In genomic region chr2:28513431-28514370, GRCm38 (mm10) we compare ENCODE assay signal across 8 mouse cellular contexts. TPM values are rescaled to one million over a fixed set of nuclear protein-coding genes. Genes with fewer than 3 reads are reported as not detected.
A peak's percentile ranks its signal among the peaks of the same experiment; 100 is the strongest.
DNase-seq lines count a peak whose midpoint lies in the region; ATAC-seq and TF ChIP-seq lines count a peak whose summit lies in the region.

No protein-coding gene starts in this region.

- no peaks in the 10 kb centered on the region for H3K79me2 ChIP-seq in myocyte (ENCODE audit: control insufficient read depth, insufficient read depth)

- peak overlapping the region; percentile 96 for H3K4me2 ChIP-seq in limb, embryonic 15.5 days
- H3K4me2 ChIP-seq in myocyte (ENCODE audit: low read depth), result peak overlapping the region; percentile 95

- peak overlapping the region; percentile 85 for H3K27ac ChIP-seq in heart, embryonic 10.5 days
- H3K27ac ChIP-seq in ES-E14 (ENCODE audit: insufficient read depth, low read depth, low read length, poor library complexity, severe bottlenecking), result peak overlapping the region; percentile 19
- H3K27ac ChIP-seq in limb, embryonic 15.5 days, result peak overlapping the region; percentile 81

- ATAC-seq in common myeloid progenitor, adult 5-6 weeks (replicated peaks; ENCODE audit: low read depth, poor library complexity, severe bottlenecking), result 0 out of 2 replicates have a peak, but pooled peaks have one; percentile 17
- ATAC-seq in limb, embryonic 15.5 days (ENCODE audit: insufficient number of reproducible peaks, low FRiP score, low TSS enrichment, low read depth), result 0 out of 2 replicates have a peak, but pooled peaks have one; percentile 27
- no peak for ATAC-seq in granulocyte monocyte progenitor cell, adult 5-6 weeks (replicated peaks; ENCODE audit: poor library complexity, severe bottlenecking)

- no peak for TF ChIP-seq POLR2A in myocyte (IDR thresholded peaks at IDR 0.05; ENCODE audit: insufficient read length, low read depth)

- peaks cover 39% of the 10 kb centered on the region for H3K27me3 ChIP-seq in heart, embryonic 10.5 days (ENCODE audit: insufficient read depth, poor library complexity, severe bottlenecking)
- H3K27me3 ChIP-seq in limb, embryonic 15.5 days, result peaks cover 5% of the 10 kb centered on the region; the same call in 1 of the 2 replicates
- peaks cover 14% of the 10 kb centered on the region for H3K27me3 ChIP-seq in myocyte (ENCODE audit: control insufficient read depth, insufficient read depth, insufficient read length)

- in situ Hi-C loops in ES-E14 (cut with MboI; ENCODE audit: low sequenced_read_pairs in 2 of 2, unreplicated experiment in 2 of 2), result no loop called here

- peak; percentile 81 for DNase-seq in heart, embryonic 10.5 days (ENCODE audit: low spot score)
- no peak for DNase-seq in heart, adult 9 months (ENCODE audit: low spot score in 2 of 2)
- DNase-seq in ES-E14 (ENCODE audit: low read depth, low spot score), result no peak
- DNase-seq in heart, postnatal 4 days, result peak; percentile 33

- H3ac ChIP-seq in myocyte (ENCODE audit: control insufficient read depth, insufficient read length), result peak overlapping the region; percentile 23

- peaks cover 20% of the 10 kb centered on the region for H3K4me1 ChIP-seq in heart, embryonic 10.5 days
- peaks cover 3 to 22% of the 10 kb centered on the region in 2 experiments for H3K4me1 ChIP-seq in ES-E14 (ENCODE audit: control insufficient read depth in 2 of 2, insufficient read depth in 2 of 2, low read length in 2 of 2, poor library complexity in 1 of 2)
- H3K4me1 ChIP-seq in limb, embryonic 15.5 days, result peaks cover 46% of the 10 kb centered on the region

- no peaks in the 10 kb centered on the region for H3K36me3 ChIP-seq in heart, embryonic 10.5 days
- H3K36me3 ChIP-seq in ES-E14 (ENCODE audit: control insufficient read depth, insufficient read depth, low read length, poor library complexity, severe bottlenecking), result peaks cover 3% of the 10 kb centered on the region; the same call in 1 of the 2 replicates
- peaks cover 7% of the 10 kb centered on the region; the same call in 1 of the 2 replicates for H3K36me3 ChIP-seq in limb, embryonic 15.5 days
- no peaks in the 10 kb centered on the region for H3K36me3 ChIP-seq in myocyte (ENCODE audit: control insufficient read depth, insufficient read depth)

- H3K9me3 ChIP-seq in heart, embryonic 10.5 days, result no peaks in the 10 kb centered on the region
- no peaks in the 10 kb centered on the region for H3K9me3 ChIP-seq in ES-E14 (ENCODE audit: control insufficient read depth, insufficient read depth, low read depth, low read length)
- no peaks in the 10 kb centered on the region for H3K9me3 ChIP-seq in limb, embryonic 15.5 days

- H3K4me3 ChIP-seq in heart, embryonic 10.5 days, result peak overlapping the region; percentile 75
- peak overlapping the region; percentile 66 to 73 for H3K4me3 ChIP-seq in ES-E14 (ENCODE audit: insufficient read depth in 1 of 2, low read depth in 1 of 2, low read length in 2 of 2, poor library complexity in 1 of 2, severe bottlenecking in 1 of 2)
- peak overlapping the region; percentile 80 for H3K4me3 ChIP-seq in limb, embryonic 15.5 days
- H3K4me3 ChIP-seq in myocyte, result peak overlapping the region; percentile 21

- WGBS in heart, embryonic 10.5 days, result 7% methylated on average over 47 of the region's 47 CpGs
- 4% methylated on average over 47 of the region's 47 CpGs for WGBS in limb, embryonic 15.5 days

- peak overlapping the region; percentile 81 for H3K9ac ChIP-seq in ES-E14 (ENCODE audit: insufficient read depth, low read depth, low read length, poor library complexity, severe bottlenecking)
- H3K9ac ChIP-seq in limb, embryonic 15.5 days, result peak overlapping the region; percentile 77

TF ChIP-seq in ES-E14, 5 proteins besides CTCF, POLR2A, EP300 and RAD21:
- TF ChIP-seq HCFC1 (IDR thresholded peaks at IDR 0.05; ENCODE audit: borderline replicate concordance, insufficient read depth, low read length), result 0 out of 2 replicates have a peak, but pooled peaks have one; percentile 7
- TF ChIP-seq ZC3H11A (IDR thresholded peaks at IDR 0.05; ENCODE audit: borderline replicate concordance, low read depth, low read length), result no peak
- no peak for TF ChIP-seq CHD2 (IDR thresholded peaks at IDR 0.05; ENCODE audit: low read depth, low read length)
- TF ChIP-seq ZNF384 (IDR thresholded peaks at IDR 0.05; ENCODE audit: low read depth, low read length), result no peak

TF ChIP-seq in myocyte, 11 proteins besides CTCF, POLR2A, EP300 and RAD21:
- TF ChIP-seq POLR2AphosphoS2 (IDR thresholded peaks at IDR 0.05; ENCODE audit: insufficient read length, low read depth), result no peak

RNA-seq across cellular contexts. Expression of gene Ralgds, which starts 0.8 kb away (rescaled TPM):
- polyA plus RNA-seq in heart, embryonic 10.5 days (2016; fragmentation: Nextera tagmentation; extraction: Ambion mirVana), result 11.6 and 20.5 TPM in 2 replicates
- 18.2 and 24.8 TPM in 2 replicates for total RNA-seq in ES-E14 (2012; rRNA removed)
- total RNA-seq in common myeloid progenitor, adult 5-6 weeks (2017), result 3.7 and 4.3 TPM in 2 replicates
- 10 to 100 TPM; 23.9 to 26.0 TPM for total RNA-seq in heart, postnatal 4 days (2021)
- polyA plus RNA-seq in limb, embryonic 15.5 days (2015; fragmentation: Nextera tagmentation; extraction: Ambion mirVana), result 50.3 and 50.7 TPM in 2 replicates
- polyA plus RNA-seq in myocyte (2012; fragmentation: generic; extraction: Trizol), result 24.2 TPM
- 2.1 and 7.9 TPM in 2 replicates for total RNA-seq in granulocyte monocyte progenitor cell, adult 5-6 weeks (2014; fragmentation: Nextera tagmentation)
- 2.8 and 4.6 TPM in 2 replicates for total RNA-seq in granulocyte monocyte progenitor cell, adult 5-6 weeks (2017)

RNA-seq across cellular contexts. Expression of gene Gm10134, which starts 7.8 kb away (rescaled TPM):
- polyA plus RNA-seq in heart, embryonic 10.5 days (2016; fragmentation: Nextera tagmentation; extraction: Ambion mirVana), result not detected in 2 replicates
- 0.80 and 5.1 TPM in 2 replicates for total RNA-seq in ES-E14 (2012; rRNA removed)
- total RNA-seq in common myeloid progenitor, adult 5-6 weeks (2017), result not detected in 2 replicates
- 1 to 10 TPM in 1 of 2 experiments, not detected in 1; 1.2 TPM for total RNA-seq in heart, postnatal 4 days (2021)
- 1.9 and 4.5 TPM in 2 replicates for polyA plus RNA-seq in limb, embryonic 15.5 days (2015; fragmentation: Nextera tagmentation; extraction: Ambion mirVana)
- polyA plus RNA-seq in myocyte (2012; fragmentation: generic; extraction: Trizol), result not detected
- not detected in 2 replicates for total RNA-seq in granulocyte monocyte progenitor cell, adult 5-6 weeks (2014; fragmentation: Nextera tagmentation)
- total RNA-seq in granulocyte monocyte progenitor cell, adult 5-6 weeks (2017), result not detected in 2 replicates

RNA-seq across cellular contexts. Expression of gene Gbgt1, which starts 17.0 kb away (rescaled TPM):
- polyA plus RNA-seq in heart, embryonic 10.5 days (2016; fragmentation: Nextera tagmentation; extraction: Ambion mirVana), result 0.13 TPM in 1 of 2 replicates, not detected in the other
- 1.4 and 3.1 TPM in 2 replicates for total RNA-seq in ES-E14 (2012; rRNA removed)
- not detected in 2 replicates for total RNA-seq in common myeloid progenitor, adult 5-6 weeks (2017)
- 1 to 10 TPM in 1 of 2 experiments, under 1 TPM in 1; 0.83 to 1.8 TPM for total RNA-seq in heart, postnatal 4 days (2021)
- polyA plus RNA-seq in limb, embryonic 15.5 days (2015; fragmentation: Nextera tagmentation; extraction: Ambion mirVana), result 0.56 and 1.1 TPM in 2 replicates
- polyA plus RNA-seq in myocyte (2012; fragmentation: generic; extraction: Trizol), result not detected
- total RNA-seq in granulocyte monocyte progenitor cell, adult 5-6 weeks (2014; fragmentation: Nextera tagmentation), result not detected in 2 replicates
- not detected in 2 replicates for total RNA-seq in granulocyte monocyte progenitor cell, adult 5-6 weeks (2017)

RNA-seq across cellular contexts. Expression of gene Mrps2, which starts 45.8 kb away (rescaled TPM):
- 60.7 and 67.7 TPM in 2 replicates for polyA plus RNA-seq in heart, embryonic 10.5 days (2016; fragmentation: Nextera tagmentation; extraction: Ambion mirVana)
- 24.9 and 29.9 TPM in 2 replicates for total RNA-seq in ES-E14 (2012; rRNA removed)
- 33.2 and 35.2 TPM in 2 replicates for total RNA-seq in common myeloid progenitor, adult 5-6 weeks (2017)
- 10 to 100 TPM; 48.3 to 50.4 TPM for total RNA-seq in heart, postnatal 4 days (2021)
- 50.3 and 51.3 TPM in 2 replicates for polyA plus RNA-seq in limb, embryonic 15.5 days (2015; fragmentation: Nextera tagmentation; extraction: Ambion mirVana)
- 32.4 TPM for polyA plus RNA-seq in myocyte (2012; fragmentation: generic; extraction: Trizol)
- 61.3 and 62.9 TPM in 2 replicates for total RNA-seq in granulocyte monocyte progenitor cell, adult 5-6 weeks (2014; fragmentation: Nextera tagmentation)
- 29.3 and 33.0 TPM in 2 replicates for total RNA-seq in granulocyte monocyte progenitor cell, adult 5-6 weeks (2017)

RNA-seq across cellular contexts. Expression of gene 1700007K13Rik, which starts 47.6 kb away (rescaled TPM):
- 0.54 and 0.72 TPM in 2 replicates for polyA plus RNA-seq in heart, embryonic 10.5 days (2016; fragmentation: Nextera tagmentation; extraction: Ambion mirVana)
- 12.9 and 14.2 TPM in 2 replicates for total RNA-seq in ES-E14 (2012; rRNA removed)
- total RNA-seq in common myeloid progenitor, adult 5-6 weeks (2017), result not detected in 2 replicates
- total RNA-seq in heart, postnatal 4 days (2021), result not detected
- polyA plus RNA-seq in limb, embryonic 15.5 days (2015; fragmentation: Nextera tagmentation; extraction: Ambion mirVana), result 0.89 and 1.1 TPM in 2 replicates
- polyA plus RNA-seq in myocyte (2012; fragmentation: generic; extraction: Trizol), result 0.43 TPM
- total RNA-seq in granulocyte monocyte progenitor cell, adult 5-6 weeks (2014; fragmentation: Nextera tagmentation), result not detected in 2 replicates
- not detected in 2 replicates for total RNA-seq in granulocyte monocyte progenitor cell, adult 5-6 weeks (2017)

Comparison
In these comparisons a context has a peak if more than half of its experiments do, and no peak if none do; other contexts are left out.
1. DNase-seq: peak in heart, embryonic 10.5 days (single experiment) and heart, postnatal 4 days (single experiment); none in heart, adult 9 months (0 of 2) and ES-E14 (single experiment).
2. H3K27ac ChIP-seq: peak in every context shown above with its lines; median percentile 85 in heart, embryonic 10.5 days; 81 in limb, embryonic 15.5 days; 19 in ES-E14.
3. H3K4me3 ChIP-seq: peak in every context shown above with its lines; median percentile 80 in limb, embryonic 15.5 days; 75 in heart, embryonic 10.5 days; 70 in ES-E14; 21 in myocyte.